Mouse (Mus musculus): ENCODE measurements around the gene Fggy.

Gene Fggy

DNA sequence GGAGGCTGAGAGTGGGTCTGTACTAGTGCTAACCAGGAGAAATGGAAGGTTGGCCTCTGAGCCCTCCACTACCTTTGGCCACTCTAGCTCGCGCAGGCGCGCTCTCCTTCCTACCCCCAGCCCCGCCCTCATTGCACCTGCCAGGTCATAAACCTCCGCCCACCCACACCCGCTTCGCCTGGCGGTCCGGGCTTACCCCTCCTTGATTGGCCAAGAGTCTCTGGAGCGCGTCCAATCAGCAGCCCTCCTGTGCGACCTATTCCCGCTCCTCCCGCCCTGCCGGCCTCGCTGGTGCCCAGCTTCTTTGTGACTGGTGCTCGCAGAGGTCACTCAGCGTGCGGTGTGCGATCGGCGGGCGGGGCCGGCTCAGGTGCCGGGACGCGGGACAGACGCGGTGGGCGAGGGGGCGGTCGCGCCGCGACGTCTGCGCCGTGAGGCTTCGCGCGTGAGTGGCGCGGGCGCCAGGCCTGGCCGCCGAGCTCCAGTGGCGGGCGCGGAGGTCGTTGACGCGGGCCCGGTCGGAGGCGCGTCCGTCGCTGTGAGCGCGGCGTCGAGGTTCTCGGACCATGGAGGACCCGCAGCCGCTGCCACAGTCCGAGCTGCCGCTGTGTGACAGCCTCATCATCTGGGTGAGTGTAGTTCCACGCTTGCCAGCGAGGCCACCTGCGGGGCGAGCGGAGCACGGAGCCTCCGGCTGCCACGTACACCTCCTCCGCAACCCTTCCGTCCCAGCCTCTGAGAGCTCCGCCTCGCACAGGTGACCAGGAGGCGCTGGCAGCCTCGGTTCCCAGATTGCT lies 409.8 kb downstream of the Fggy start, which contains the start of gene Hook1:
Hook1 (plus strand) TSS at position 313 of the 797 bp plus-strand sequence.
- in situ Hi-C loops (cut with MboI, MseI) = no loop called here
